ENCODE assay signal across 18 mouse cellular contexts in genomic region chr19:46224882-46225281, GRCm38 (mm10).
DNase-seq lines count a peak whose midpoint lies in the region; ATAC-seq and TF ChIP-seq lines count a peak whose summit lies in the region.
"Had no signal": no experiment of that assay in that cellular context is flagged by ENCODE, and none has a peak within 500 bp of the region (broad histone marks: within the 10 kb centered on the region; RNA-seq: fewer than 3 reads in every experiment).

No protein-coding gene starts in this region.

- peaks cover 29% of the 10 kb centered on the region for H3K4me1 ChIP-seq in heart, embryonic 12.5 days (replicated peaks)
- no peaks in the 10 kb centered on the region for H3K4me1 ChIP-seq in kidney, embryonic 14.5 days (ENCODE audit: control insufficient read depth, insufficient read depth, low read length)
- H3K4me1 ChIP-seq in embryonic fibroblast, embryonic 13.5 days (ENCODE audit: control insufficient read depth, insufficient read depth, low read length): peaks cover 9% of the 10 kb centered on the region
- H3K4me1 ChIP-seq: midbrain, embryonic 15.5 days; neural tube, embryonic 12.5 days had no signal

- H3K4me3 ChIP-seq in heart, embryonic 12.5 days: no peak overlapping the region
- no peak overlapping the region for H3K4me3 ChIP-seq in kidney, embryonic 14.5 days (ENCODE audit: low read length)
- no peak overlapping the region for H3K4me3 ChIP-seq in C2C12 (ENCODE audit: insufficient read depth, poor library complexity, severe bottlenecking)
- no peak overlapping the region for H3K4me3 ChIP-seq in embryonic fibroblast, embryonic 13.5 days (ENCODE audit: insufficient read depth, low read length)
- H3K4me3 ChIP-seq: forebrain, embryonic 15.5 days; kidney, embryonic 15.5 days; midbrain, embryonic 15.5 days; neural tube, embryonic 12.5 days had no signal

- H3K79me3 ChIP-seq in C2C12 (ENCODE audit: low read depth): peaks cover 4% of the 10 kb centered on the region

- DNase-seq in heart, adult 8-10 months (ENCODE audit: low spot score): peak; percentile 18
- DNase-seq in kidney, postnatal 14 days: peak; percentile 33
- no peak for DNase-seq in adrenal gland, adult 8-10 months
- DNase-seq: adrenal gland, postnatal 14 days; cerebellum, adult 9-10 months; layer of hippocampus, adult 9-11 months; thymus, adult 18-20 months had no signal

- H3ac ChIP-seq in C2C12 (ENCODE audit: control insufficient read depth, insufficient read length, low read depth): no peak overlapping the region

- TF ChIP-seq CTCF in C2C12 (IDR thresholded peaks at IDR 0.05; ENCODE audit: control insufficient read depth, insufficient read depth, insufficient read length): no peak
- no peak for TF ChIP-seq CTCF in embryonic fibroblast, embryonic 13.5 days (IDR thresholded peaks at IDR 0.05; ENCODE audit: borderline replicate concordance, insufficient read depth, low read length)

- no peak overlapping the region for H3K9ac ChIP-seq in heart, embryonic 12.5 days
- no peak overlapping the region for H3K9ac ChIP-seq in kidney, embryonic 14.5 days (ENCODE audit: low read depth, low read length)
- H3K9ac ChIP-seq: forebrain, embryonic 15.5 days; kidney, embryonic 15.5 days; midbrain, embryonic 15.5 days; neural tube, embryonic 12.5 days had no signal

- TF ChIP-seq POLR2A in embryonic fibroblast, embryonic 13.5 days (IDR thresholded peaks at IDR 0.05; ENCODE audit: low read depth, low read length): no peak

- no peak overlapping the region for H3K27ac ChIP-seq in heart, embryonic 12.5 days (ENCODE audit: poor library complexity, severe bottlenecking)
- H3K27ac ChIP-seq in kidney, embryonic 14.5 days (ENCODE audit: low read depth, low read length): no peak overlapping the region
- H3K27ac ChIP-seq in embryonic fibroblast, embryonic 13.5 days (ENCODE audit: insufficient read depth, low read length): peak overlapping the region; percentile 61; the same call in 1 of the 2 replicates
- H3K27ac ChIP-seq: forebrain, embryonic 15.5 days; kidney, embryonic 15.5 days; midbrain, embryonic 15.5 days; neural tube, embryonic 12.5 days had no signal

- no peaks in the 10 kb centered on the region for H3K27me3 ChIP-seq in heart, embryonic 12.5 days (replicated peaks)
- H3K27me3 ChIP-seq in kidney, embryonic 14.5 days (ENCODE audit: control insufficient read depth, insufficient read depth, low read length): no peaks in the 10 kb centered on the region
- no peaks in the 10 kb centered on the region for H3K27me3 ChIP-seq in C2C12 (ENCODE audit: control insufficient read depth, insufficient read depth, insufficient read length)
- H3K27me3 ChIP-seq: forebrain, embryonic 15.5 days; kidney, embryonic 15.5 days; midbrain, embryonic 15.5 days; neural tube, embryonic 12.5 days had no signal

- no peak overlapping the region for H3K4me2 ChIP-seq in heart, embryonic 12.5 days
- no peak overlapping the region for H3K4me2 ChIP-seq in kidney, embryonic 14.5 days (replicated peaks; ENCODE audit: low read depth, low read length)
- H3K4me2 ChIP-seq: forebrain, embryonic 15.5 days; kidney, embryonic 15.5 days; liver, embryonic 11.5 days; midbrain, embryonic 15.5 days; neural tube, embryonic 12.5 days had no signal

- H3K79me2 ChIP-seq in C2C12 (ENCODE audit: control insufficient read depth, insufficient read depth): peaks cover 7% of the 10 kb centered on the region

- peaks cover 7% of the 10 kb centered on the region; the same call in 1 of the 2 replicates for H3K36me3 ChIP-seq in heart, embryonic 12.5 days
- H3K36me3 ChIP-seq in kidney, embryonic 14.5 days (ENCODE audit: control insufficient read depth, insufficient read depth, low read length): no peaks in the 10 kb centered on the region
- H3K36me3 ChIP-seq in C2C12 (ENCODE audit: control insufficient read depth, insufficient read depth): no peaks in the 10 kb centered on the region
- H3K36me3 ChIP-seq: forebrain, embryonic 15.5 days; midbrain, embryonic 15.5 days; neural tube, embryonic 12.5 days had no signal

- no peaks in the 10 kb centered on the region for H3K9me3 ChIP-seq in heart, embryonic 12.5 days (replicated peaks)
- H3K9me3 ChIP-seq in kidney, embryonic 14.5 days (ENCODE audit: control insufficient read depth, low read length): no peaks in the 10 kb centered on the region
- H3K9me3 ChIP-seq: forebrain, embryonic 15.5 days; G1E; kidney, embryonic 15.5 days; midbrain, embryonic 15.5 days; neural tube, embryonic 12.5 days had no signal

- WGBS in heart, embryonic 12.5 days: 61% methylated on average over 2 of the region's 2 CpGs
- WGBS in kidney, embryonic 14.5 days: 67% methylated on average over 2 of the region's 2 CpGs

- no peak for ATAC-seq in heart, embryonic 12.5 days (ENCODE audit: insufficient number of reproducible peaks, low FRiP score)
- ATAC-seq in kidney, embryonic 14.5 days (ENCODE audit: low FRiP score, low TSS enrichment): no peak
- ATAC-seq: forebrain, embryonic 15.5 days; hindbrain, embryonic 16.5 days; midbrain, embryonic 15.5 days had no signal

TF ChIP-seq in C2C12, 6 proteins besides CTCF, POLR2A, EP300 and RAD21:
- TF ChIP-seq MYOG (IDR thresholded peaks at IDR 0.05; ENCODE audit: control insufficient read depth, extremely low read depth, insufficient read length) (no peak), FOSL1 (IDR thresholded peaks at IDR 0.05; ENCODE audit: insufficient read depth, low read length, poor library complexity, severe bottlenecking) (peak; percentile 63)
